Mouse (Mus musculus): Measurements from ENCODE around the gene Thrb. TPM values are rescaled to one million over a fixed set of nuclear protein-coding genes. Genes with fewer than 3 reads are reported as not detected.

Thrb gene
- polyA plus RNA-seq, 1 experiment from 2014 or later = 4.7 TPM

DNA sequence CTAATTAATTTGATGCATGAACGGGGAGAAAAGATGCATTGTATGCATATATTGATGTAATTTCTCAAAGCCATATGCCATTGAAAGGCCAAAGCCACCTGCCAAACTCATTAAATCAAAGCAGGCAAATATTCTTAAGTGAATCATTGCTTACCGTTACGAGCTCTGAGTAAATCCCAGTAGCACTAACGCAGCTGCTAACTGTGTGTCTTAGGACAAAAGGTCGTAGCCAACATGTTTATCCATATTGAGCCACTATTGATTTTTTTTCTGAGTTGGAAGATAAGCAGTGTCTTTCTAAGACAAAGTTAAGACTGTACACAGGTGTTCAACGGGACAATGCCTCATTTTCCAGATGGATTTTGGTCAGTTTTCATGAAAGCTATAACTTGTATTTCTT lies 323.8 kb downstream of the Thrb start:
- H3K9ac ChIP-seq (ENCODE audit: low read length) = no peak overlapping the region
- no peak overlapping the region for H3K4me2 ChIP-seq (ENCODE audit: low read depth, low read length)
- WGBS = 23% methylated on average over 6 of the region's 6 CpGs
- H3K4me3 ChIP-seq (replicated peaks; ENCODE audit: low read length) = no peak overlapping the region
- ATAC-seq (ENCODE audit: insufficient read depth, low FRiP score) = no peak
- no peaks in the 10 kb centered on the region for H3K27me3 ChIP-seq (ENCODE audit: control insufficient read depth, insufficient read depth, low read length)
- no peak overlapping the region for H3K27ac ChIP-seq (ENCODE audit: low read length)
- no peaks in the 10 kb centered on the region for H3K36me3 ChIP-seq (ENCODE audit: control insufficient read depth, insufficient read depth, low read length)
- H3K4me1 ChIP-seq (ENCODE audit: control insufficient read depth, insufficient read depth, low read length) = no peaks in the 10 kb centered on the region
- H3K9me3 ChIP-seq (replicated peaks; ENCODE audit: control insufficient read depth, low read length) = no peaks in the 10 kb centered on the region

DNA sequence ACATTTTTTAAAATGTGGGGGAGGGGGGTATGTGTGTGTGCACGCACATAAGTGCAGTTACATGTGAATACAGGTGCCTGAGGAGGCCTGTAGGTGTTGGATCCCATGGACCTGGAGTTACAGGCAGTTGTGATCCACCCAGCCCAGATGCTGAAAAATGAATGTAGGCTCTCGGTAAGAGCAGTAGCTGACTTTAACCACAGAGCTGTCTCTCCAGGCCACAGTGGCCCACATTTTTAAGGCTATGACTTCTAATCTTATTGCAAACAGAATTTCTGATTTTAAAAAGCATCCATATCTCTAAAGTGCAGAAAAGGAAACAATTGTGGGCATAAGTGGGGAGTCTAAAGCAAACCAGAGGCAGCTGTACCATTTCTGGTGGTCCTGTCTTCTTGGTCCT lies 328.5 kb downstream of the Thrb start:
- no peaks in the 10 kb centered on the region for H3K27me3 ChIP-seq (ENCODE audit: control insufficient read depth, insufficient read depth, low read length)
- WGBS = 72% methylated on average over 2 of the region's 2 CpGs

DNA sequence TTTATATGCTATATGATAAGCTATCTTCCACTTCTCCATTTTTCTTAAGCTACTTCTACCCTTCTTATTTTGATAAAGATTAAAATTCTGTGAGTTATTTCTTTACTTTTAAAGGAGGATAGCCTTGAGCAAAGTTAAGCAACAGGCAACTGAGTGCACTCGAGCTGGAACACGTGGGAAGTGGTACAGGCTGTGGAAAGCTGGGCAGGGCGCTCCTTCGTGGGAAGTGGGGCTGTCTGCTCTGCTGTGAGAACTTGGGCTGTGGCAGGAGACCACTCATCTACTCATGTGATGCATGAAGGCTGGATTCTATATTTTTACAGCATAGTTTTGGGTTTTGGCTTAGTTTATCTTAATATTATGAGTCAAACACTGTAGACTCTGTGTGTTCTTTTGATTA lies 329.1 kb downstream of the Thrb start:
- Histone ChIP-seq H3K4me1 (ENCODE audit: control insufficient read depth, insufficient read depth, low read length) (no peaks in the 10 kb centered on the region), H3K27me3 (ENCODE audit: control insufficient read depth, insufficient read depth, low read length) (no peaks in the 10 kb centered on the region), H3K4me3 (replicated peaks; ENCODE audit: low read length) (no peak overlapping the region), H3K9ac (ENCODE audit: low read length) (no peak overlapping the region), H3K36me3 (ENCODE audit: control insufficient read depth, insufficient read depth, low read length) (no peaks in the 10 kb centered on the region), H3K9me3 (replicated peaks; ENCODE audit: control insufficient read depth, low read length) (no peaks in the 10 kb centered on the region), H3K4me2 (ENCODE audit: low read depth, low read length) (no peak overlapping the region), H3K27ac (ENCODE audit: low read length) (no peak overlapping the region)
- 59% methylated on average over 4 of the region's 4 CpGs for WGBS
- ATAC-seq (ENCODE audit: insufficient read depth, low FRiP score) = no peak

More for the DNA sequence above, 328.5 kb downstream of the Thrb start:
- H3K4me1 ChIP-seq (ENCODE audit: control insufficient read depth, insufficient read depth, low read length) = no peaks in the 10 kb centered on the region
- H3K9me3 ChIP-seq (replicated peaks; ENCODE audit: control insufficient read depth, low read length) = no peaks in the 10 kb centered on the region
- H3K4me2 ChIP-seq (ENCODE audit: low read depth, low read length) = no peak overlapping the region
- no peaks in the 10 kb centered on the region for H3K36me3 ChIP-seq (ENCODE audit: control insufficient read depth, insufficient read depth, low read length)
- H3K27ac ChIP-seq (ENCODE audit: low read length) = no peak overlapping the region
- H3K4me3 ChIP-seq (replicated peaks; ENCODE audit: low read length) = no peak overlapping the region
- ATAC-seq (ENCODE audit: insufficient read depth, low FRiP score) = no peak
- H3K9ac ChIP-seq (ENCODE audit: low read length) = no peak overlapping the region

DNA sequence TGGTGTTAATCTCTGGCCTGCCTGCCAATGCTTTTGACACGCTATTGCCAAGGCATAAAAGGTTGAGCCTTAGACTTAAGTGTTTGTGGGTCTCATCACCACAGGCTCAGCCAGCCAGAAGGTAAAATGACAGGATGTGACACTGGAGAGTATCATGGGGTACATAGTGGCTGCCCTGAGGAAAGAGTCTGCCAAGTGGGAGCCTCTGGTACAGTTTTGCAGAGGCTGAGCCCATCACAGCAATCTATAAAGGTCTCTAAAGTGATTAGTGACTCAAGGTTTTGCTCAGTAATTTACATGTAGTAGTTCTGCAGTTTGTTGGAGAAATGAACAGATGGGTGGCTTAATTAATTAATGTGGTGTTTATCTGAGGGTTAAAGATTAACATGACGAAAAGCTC lies 330.1 kb downstream of the Thrb start:
- Histone ChIP-seq H3K27ac (ENCODE audit: low read length) (no peak overlapping the region), H3K4me2 (ENCODE audit: low read depth, low read length) (no peak overlapping the region), H3K9ac (ENCODE audit: low read length) (no peak overlapping the region), H3K4me3 (replicated peaks; ENCODE audit: low read length) (no peak overlapping the region), H3K27me3 (ENCODE audit: control insufficient read depth, insufficient read depth, low read length) (no peaks in the 10 kb centered on the region), H3K9me3 (replicated peaks; ENCODE audit: control insufficient read depth, low read length) (no peaks in the 10 kb centered on the region), H3K4me1 (ENCODE audit: control insufficient read depth, insufficient read depth, low read length) (no peaks in the 10 kb centered on the region), H3K36me3 (ENCODE audit: control insufficient read depth, insufficient read depth, low read length) (no peaks in the 10 kb centered on the region)
- WGBS = 66% methylated on average over 2 of the region's 2 CpGs
- no peak for ATAC-seq (ENCODE audit: insufficient read depth, low FRiP score)

DNA sequence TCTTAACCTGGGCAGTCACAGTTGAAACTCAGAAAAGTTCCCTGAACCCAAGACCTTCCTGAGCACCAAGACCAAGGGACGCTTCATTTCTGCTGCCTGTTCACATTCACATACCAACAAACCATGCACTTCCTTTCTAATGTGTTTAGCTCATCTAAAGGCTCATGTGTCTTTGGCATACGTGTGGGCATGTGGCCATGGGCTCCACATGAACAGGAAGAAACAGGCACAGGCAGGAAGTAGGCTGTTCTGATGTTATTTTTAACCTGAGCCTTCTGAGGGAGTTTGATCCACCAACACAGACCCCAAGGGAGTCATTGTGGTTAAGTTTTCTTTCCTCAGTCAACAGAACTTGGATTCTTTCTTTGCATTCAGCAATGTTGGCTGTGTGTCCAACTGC lies 341.8 kb downstream of the Thrb start:
- ATAC-seq (ENCODE audit: insufficient read depth, low FRiP score) = no peak
- Histone ChIP-seq H3K36me3 (ENCODE audit: control insufficient read depth, insufficient read depth, low read length) (no peaks in the 10 kb centered on the region), H3K4me1 (ENCODE audit: control insufficient read depth, insufficient read depth, low read length) (no peaks in the 10 kb centered on the region), H3K9me3 (replicated peaks; ENCODE audit: control insufficient read depth, low read length) (no peaks in the 10 kb centered on the region), H3K9ac (ENCODE audit: low read length) (no peak overlapping the region), H3K27ac (ENCODE audit: low read length) (no peak overlapping the region), H3K27me3 (ENCODE audit: control insufficient read depth, insufficient read depth, low read length) (no peaks in the 10 kb centered on the region), H3K4me3 (replicated peaks; ENCODE audit: low read length) (no peak overlapping the region), H3K4me2 (ENCODE audit: low read depth, low read length) (no peak overlapping the region)
- 65% methylated on average over 2 of the region's 2 CpGs for WGBS

DNA sequence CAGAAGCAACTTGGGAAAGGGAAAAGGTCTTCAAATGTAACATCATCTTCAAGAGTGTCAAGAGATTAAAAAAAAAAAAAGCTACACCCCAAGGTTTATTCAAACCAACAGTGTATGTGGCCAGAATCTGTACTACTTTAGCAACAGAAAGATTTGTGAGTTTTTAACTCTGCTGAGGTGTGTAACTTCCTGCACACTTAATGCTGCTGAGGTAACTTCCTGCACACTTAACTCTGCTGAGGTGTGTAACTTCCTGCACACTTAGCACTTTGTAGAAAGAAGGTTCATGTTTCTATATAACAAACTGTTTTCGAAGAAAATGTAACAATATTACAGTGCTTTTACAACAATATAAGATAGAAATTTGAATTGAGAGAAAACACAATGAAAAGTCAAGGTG lies 343.6 kb downstream of the Thrb start:
- no peak overlapping the region for H3K9ac ChIP-seq (ENCODE audit: low read length)
- no peaks in the 10 kb centered on the region for H3K9me3 ChIP-seq (replicated peaks; ENCODE audit: control insufficient read depth, low read length)
- no peaks in the 10 kb centered on the region for H3K27me3 ChIP-seq (ENCODE audit: control insufficient read depth, insufficient read depth, low read length)
- no peaks in the 10 kb centered on the region for H3K4me1 ChIP-seq (ENCODE audit: control insufficient read depth, insufficient read depth, low read length)
- H3K36me3 ChIP-seq (ENCODE audit: control insufficient read depth, insufficient read depth, low read length) = no peaks in the 10 kb centered on the region
- WGBS = 90% methylated on average over 1 of the region's 1 CpGs
- H3K4me2 ChIP-seq (ENCODE audit: low read depth, low read length) = no peak overlapping the region
- no peak overlapping the region for H3K27ac ChIP-seq (ENCODE audit: low read length)
- ATAC-seq (ENCODE audit: insufficient read depth, low FRiP score) = no peak
- H3K4me3 ChIP-seq (replicated peaks; ENCODE audit: low read length) = no peak overlapping the region

DNA sequence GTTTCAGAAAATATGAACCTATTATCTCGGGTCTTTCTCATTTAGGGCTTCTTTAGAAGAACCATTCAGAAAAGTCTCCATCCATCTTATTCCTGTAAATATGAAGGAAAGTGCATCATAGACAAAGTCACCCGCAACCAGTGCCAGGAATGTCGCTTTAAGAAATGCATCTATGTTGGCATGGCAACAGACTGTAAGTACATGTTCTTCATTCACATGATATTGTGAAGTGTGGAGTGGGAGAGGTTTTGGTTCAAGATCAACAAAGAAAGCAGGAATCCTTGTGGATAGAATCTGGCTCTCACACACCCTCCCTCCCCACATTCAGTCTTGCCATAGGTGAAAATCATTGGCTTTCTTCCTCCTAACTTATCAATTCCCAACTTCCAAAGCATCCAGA lies 348.5 kb downstream of the Thrb start:
- H3K27me3 ChIP-seq (ENCODE audit: control insufficient read depth, insufficient read depth, low read length) = no peaks in the 10 kb centered on the region
- H3K4me1 ChIP-seq (ENCODE audit: control insufficient read depth, insufficient read depth, low read length) = no peaks in the 10 kb centered on the region
- H3K9ac ChIP-seq (ENCODE audit: low read length) = no peak overlapping the region
- no peak overlapping the region for H3K27ac ChIP-seq (ENCODE audit: low read length)
- no peaks in the 10 kb centered on the region for H3K9me3 ChIP-seq (replicated peaks; ENCODE audit: control insufficient read depth, low read length)
- no peak overlapping the region for H3K4me2 ChIP-seq (ENCODE audit: low read depth, low read length)
- H3K4me3 ChIP-seq (replicated peaks; ENCODE audit: low read length) = no peak overlapping the region
- ATAC-seq (ENCODE audit: insufficient read depth, low FRiP score) = no peak
- WGBS = 69% methylated on average over 3 of the region's 3 CpGs
- no peaks in the 10 kb centered on the region for H3K36me3 ChIP-seq (ENCODE audit: control insufficient read depth, insufficient read depth, low read length)

DNA sequence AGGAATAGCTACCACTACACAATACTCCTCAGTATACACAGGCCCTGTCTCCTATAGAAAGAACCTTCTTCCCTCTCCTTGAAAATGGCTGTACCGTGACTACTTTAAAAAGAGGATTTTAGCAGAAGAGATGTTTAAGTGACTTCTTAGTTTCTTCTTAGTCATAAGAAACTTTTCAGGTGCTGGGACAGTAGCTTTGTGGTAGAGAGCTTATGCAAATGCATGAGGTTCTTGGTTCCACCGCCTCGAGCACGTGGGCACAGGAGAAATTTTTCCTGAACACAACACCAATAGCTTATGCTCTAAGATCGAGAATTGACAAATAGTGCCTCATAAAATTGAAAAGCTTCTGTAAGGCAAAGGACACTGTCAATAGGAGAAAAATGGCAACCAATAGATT lies 356.5 kb downstream of the Thrb start:
- 85% methylated on average over 5 of the region's 5 CpGs for WGBS
- Histone ChIP-seq H3K27me3 (ENCODE audit: control insufficient read depth, insufficient read depth, low read length) (no peaks in the 10 kb centered on the region), H3K4me1 (ENCODE audit: control insufficient read depth, insufficient read depth, low read length) (no peaks in the 10 kb centered on the region), H3K36me3 (ENCODE audit: control insufficient read depth, insufficient read depth, low read length) (no peaks in the 10 kb centered on the region), H3K4me2 (ENCODE audit: low read depth, low read length) (no peak overlapping the region), H3K4me3 (replicated peaks; ENCODE audit: low read length) (no peak overlapping the region), H3K27ac (ENCODE audit: low read length) (no peak overlapping the region), H3K9me3 (replicated peaks; ENCODE audit: control insufficient read depth, low read length) (no peaks in the 10 kb centered on the region), H3K9ac (ENCODE audit: low read length) (no peak overlapping the region)
- no peak for ATAC-seq (ENCODE audit: insufficient read depth, low FRiP score)

DNA sequence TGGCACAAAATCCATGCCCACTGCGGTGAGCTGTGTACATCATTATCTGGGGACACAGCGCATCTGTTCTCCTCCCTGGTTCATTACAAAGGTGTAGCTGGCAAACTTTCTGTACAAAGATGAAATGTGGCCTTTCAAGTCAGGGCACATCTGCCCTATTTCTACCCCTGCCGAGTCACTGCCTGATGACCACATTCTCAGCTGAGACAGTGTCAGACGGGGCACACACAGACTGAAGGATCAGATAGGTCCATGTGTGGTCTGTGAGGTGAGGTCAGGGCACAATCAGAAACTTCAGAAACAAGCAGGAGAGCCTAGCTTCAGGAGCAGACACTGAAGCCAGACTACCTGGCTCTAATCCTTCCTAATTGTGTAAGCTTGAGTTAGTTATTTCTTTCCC lies 360.1 kb downstream of the Thrb start:
- ATAC-seq (ENCODE audit: insufficient read depth, low FRiP score) = no peak
- no peak overlapping the region for H3K4me3 ChIP-seq (replicated peaks; ENCODE audit: low read length)
- no peak overlapping the region for H3K9ac ChIP-seq (ENCODE audit: low read length)
- H3K36me3 ChIP-seq (ENCODE audit: control insufficient read depth, insufficient read depth, low read length) = no peaks in the 10 kb centered on the region
- no peaks in the 10 kb centered on the region for H3K9me3 ChIP-seq (replicated peaks; ENCODE audit: control insufficient read depth, low read length)
- no peaks in the 10 kb centered on the region for H3K4me1 ChIP-seq (ENCODE audit: control insufficient read depth, insufficient read depth, low read length)
- H3K4me2 ChIP-seq (ENCODE audit: low read depth, low read length) = no peak overlapping the region
- no peak overlapping the region for H3K27ac ChIP-seq (ENCODE audit: low read length)
- 70% methylated on average over 4 of the region's 4 CpGs for WGBS
- H3K27me3 ChIP-seq (ENCODE audit: control insufficient read depth, insufficient read depth, low read length) = no peaks in the 10 kb centered on the region

DNA sequence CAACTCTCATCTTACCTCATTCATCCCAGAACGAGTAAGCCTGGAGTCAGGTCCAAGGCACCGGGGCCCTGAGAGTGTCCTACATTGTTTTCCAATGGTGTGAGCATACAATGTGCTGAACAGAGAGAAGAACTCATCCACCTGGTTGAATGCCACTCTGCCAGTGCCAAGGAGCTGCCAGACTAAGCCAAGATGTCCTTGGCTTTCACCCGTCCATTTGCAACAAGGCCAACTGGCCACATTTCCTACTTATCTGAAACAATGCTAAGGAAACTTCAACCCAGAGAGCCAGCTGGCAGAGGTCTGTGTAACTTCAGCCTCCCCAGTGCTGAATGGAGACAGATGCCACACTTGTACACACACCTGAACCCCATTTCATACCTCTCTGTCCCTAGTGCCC lies 360.6 kb downstream of the Thrb start:
- H3K27ac ChIP-seq (ENCODE audit: low read length) = no peak overlapping the region
- H3K9me3 ChIP-seq (replicated peaks; ENCODE audit: control insufficient read depth, low read length) = no peaks in the 10 kb centered on the region
- 83% methylated on average over 3 of the region's 3 CpGs for WGBS
- H3K27me3 ChIP-seq (ENCODE audit: control insufficient read depth, insufficient read depth, low read length) = no peaks in the 10 kb centered on the region
- H3K4me1 ChIP-seq (ENCODE audit: control insufficient read depth, insufficient read depth, low read length) = no peaks in the 10 kb centered on the region
- no peaks in the 10 kb centered on the region for H3K36me3 ChIP-seq (ENCODE audit: control insufficient read depth, insufficient read depth, low read length)
- H3K4me3 ChIP-seq (replicated peaks; ENCODE audit: low read length) = no peak overlapping the region
- no peak overlapping the region for H3K4me2 ChIP-seq (ENCODE audit: low read depth, low read length)
- H3K9ac ChIP-seq (ENCODE audit: low read length) = no peak overlapping the region
- ATAC-seq (ENCODE audit: insufficient read depth, low FRiP score) = no peak

All from stomach, embryonic 16.5 days (tissue).